Mouse (Mus musculus) midbrain, embryonic 13.5 days (tissue): ENCODE measurements at regions not wholly inside any gene's neighbourhood (a gene's known extent, or its start where the extent isn't known, plus 50 kb on each side); places are given as distances from the start of the nearest gene placed in this dataset.

ENCODE experiments used
- ATAC-seq: fragments of 200-750 bp; cut with Nextera tagmentation; 2 replicates; pipeline ENCODE4 v1.8.0; 2017; ENCODE audit warnings: mild to moderate bottlenecking, moderate TSS enrichment, moderate library complexity
- H3K27ac ChIP-seq: fragments of 300-500 bp; sonication (generic); 2 replicates; pipeline ENCODE4 v1.5.1; 2015; ENCODE audit warnings: inconsistent platforms, mild to moderate bottlenecking, moderate library complexity
- H3K27me3 ChIP-seq: fragments of 300-500 bp; sonication (generic); 2 replicates; pipeline ENCODE4 v1.6.1; 2015; ENCODE audit warnings: mild to moderate bottlenecking, inconsistent platforms
- H3K36me3 ChIP-seq: fragments of 300-500 bp; sonication (generic); 2 replicates; pipeline ENCODE4 v1.6.1; 2015; ENCODE audit warnings: mild to moderate bottlenecking, inconsistent platforms
- H3K4me1 ChIP-seq: fragments of 300-500 bp; sonication (generic); replicated peaks from 2 replicates; pipeline ENCODE4 v1.6.1; 2015; ENCODE audit warnings: inconsistent platforms
- H3K4me2 ChIP-seq: fragments of 300-500 bp; sonication (generic); replicated peaks from 2 replicates; pipeline ENCODE4 v1.6.1; 2015; ENCODE audit warnings: moderate library complexity, mild to moderate bottlenecking, inconsistent platforms
- H3K4me3 ChIP-seq: fragments of 300-500 bp; sonication (generic); replicated peaks from 2 replicates; pipeline ENCODE4 v1.5.1; 2015; ENCODE audit warnings: mild to moderate bottlenecking, inconsistent platforms
- H3K9ac ChIP-seq: fragments of 300-500 bp; sonication (generic); replicated peaks from 2 replicates; pipeline ENCODE4 v1.6.1; 2015; ENCODE audit warnings: mild to moderate bottlenecking, inconsistent platforms
- H3K9me3 ChIP-seq: fragments of 300-500 bp; sonication (generic); 2 replicates; pipeline ENCODE4 v1.6.1; 2016; ENCODE audit warnings: mild to moderate bottlenecking, inconsistent platforms
- WGBS: fragments of 180-500 bp; shearing (Covaris S2); methylation state at CpG from one replicate; pipeline ENCODE4 v1.1.7; 2015; 5-methylcytosine and 5-hydroxymethylcytosine counted together

DNA sequence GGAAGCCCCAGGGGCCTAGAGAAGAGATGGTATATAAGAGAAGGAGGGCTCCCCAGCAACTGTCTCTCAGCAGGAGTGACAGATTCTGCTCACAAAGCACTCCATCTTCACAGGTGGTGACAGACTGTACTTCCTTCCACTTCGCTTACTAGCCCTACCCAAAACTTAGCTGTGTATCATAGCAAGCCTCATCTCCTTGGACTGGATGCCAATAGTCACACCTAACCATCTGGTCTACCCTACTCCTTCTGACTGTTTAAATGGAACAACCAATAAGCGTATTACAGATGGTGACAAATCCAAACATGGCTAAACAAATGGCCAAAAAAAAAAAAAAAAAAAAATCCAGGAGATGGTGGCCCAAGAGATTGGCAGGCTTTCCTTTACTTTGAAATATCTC lies 204.1 kb upstream of the Ppargc1a start:
- Histone ChIP-seq H3K27ac (no peak overlapping the region), H3K9me3 (no peaks in the 10 kb centered on the region), H3K27me3 (no peaks in the 10 kb centered on the region), H3K4me2 (no peak overlapping the region), H3K9ac (no peak overlapping the region), H3K4me1 (no peaks in the 10 kb centered on the region), H3K36me3 (no peaks in the 10 kb centered on the region), H3K4me3 (no peak overlapping the region)
- WGBS = 78% methylated on average over 2 of the region's 2 CpGs
- ATAC-seq = no peak

DNA sequence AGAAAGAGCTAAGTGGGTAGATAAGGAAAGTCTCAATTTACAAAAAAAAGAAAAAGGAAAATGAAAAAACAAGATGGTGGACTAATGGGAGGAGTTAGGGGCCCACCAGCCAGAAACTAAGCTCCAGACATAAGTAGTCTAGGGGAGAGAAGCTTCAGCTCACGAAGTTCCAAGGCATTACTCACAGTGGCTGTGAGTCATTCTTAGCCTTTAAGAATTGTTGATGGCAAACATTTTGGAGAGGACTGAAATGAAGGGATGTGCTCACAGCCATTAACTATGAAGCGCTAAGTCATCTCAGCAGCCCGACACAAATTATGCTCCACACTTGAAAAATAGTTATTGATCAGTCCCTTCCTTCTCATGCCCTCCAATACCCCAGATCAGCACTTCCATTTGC lies 198.6 kb upstream of the Ppargc1a start:
- Histone ChIP-seq H3K4me3 (no peak overlapping the region), H3K27me3 (no peaks in the 10 kb centered on the region), H3K4me1 (no peaks in the 10 kb centered on the region), H3K9ac (no peak overlapping the region), H3K9me3 (no peaks in the 10 kb centered on the region), H3K36me3 (no peaks in the 10 kb centered on the region), H3K27ac (no peak overlapping the region), H3K4me2 (no peak overlapping the region)
- ATAC-seq = no peak
- WGBS = 86% methylated on average over 3 of the region's 3 CpGs

GRCm38 (mm10) chr5:51764416-51764815 lies 196.9 kb upstream of the Ppargc1a start:
- no peak overlapping the region for H3K4me3 ChIP-seq
- no peaks in the 10 kb centered on the region for H3K9me3 ChIP-seq
- H3K4me1 ChIP-seq = no peaks in the 10 kb centered on the region
- no peak for ATAC-seq
- no peak overlapping the region for H3K27ac ChIP-seq
- no peak overlapping the region for H3K9ac ChIP-seq
- H3K36me3 ChIP-seq = no peaks in the 10 kb centered on the region
- H3K4me2 ChIP-seq = no peak overlapping the region
- WGBS = 92% methylated on average over 7 of the region's 7 CpGs
- H3K27me3 ChIP-seq = no peaks in the 10 kb centered on the region

DNA sequence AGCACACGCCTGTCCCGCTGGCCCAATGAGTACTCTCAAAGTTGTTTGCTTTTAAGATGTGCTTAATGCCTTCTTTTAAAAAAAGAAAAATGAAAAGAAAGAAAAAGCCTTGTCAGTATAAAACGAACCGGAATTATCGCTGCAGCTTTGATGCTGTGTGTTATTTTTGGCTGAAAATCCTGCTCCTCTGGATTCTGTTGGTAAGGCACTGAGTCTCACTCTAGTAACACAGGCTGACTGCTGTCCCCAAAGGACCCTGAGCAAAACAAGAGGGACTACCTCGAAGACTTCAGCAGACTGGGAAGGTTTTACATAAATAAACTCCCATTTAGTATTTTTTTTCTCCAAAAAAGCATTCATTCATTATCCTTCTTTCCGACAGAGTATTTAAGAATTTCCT lies 196.1 kb upstream of the Ppargc1a start:
- WGBS = 68% methylated on average over 7 of the region's 7 CpGs
- Histone ChIP-seq H3K4me1 (no peaks in the 10 kb centered on the region), H3K36me3 (no peaks in the 10 kb centered on the region), H3K4me2 (no peak overlapping the region), H3K27me3 (no peaks in the 10 kb centered on the region), H3K4me3 (no peak overlapping the region), H3K27ac (no peak overlapping the region), H3K9me3 (no peaks in the 10 kb centered on the region), H3K9ac (no peak overlapping the region)
- ATAC-seq = no peak

- no peak overlapping the region for H3K9ac ChIP-seq
- no peaks in the 10 kb centered on the region for H3K4me1 ChIP-seq
- no peak for ATAC-seq
- no peak overlapping the region for H3K4me3 ChIP-seq
- WGBS = 63% methylated on average over 3 of the region's 3 CpGs
- no peaks in the 10 kb centered on the region for H3K36me3 ChIP-seq
- H3K9me3 ChIP-seq = no peaks in the 10 kb centered on the region
- no peak overlapping the region for H3K4me2 ChIP-seq
- no peaks in the 10 kb centered on the region for H3K27me3 ChIP-seq
- no peak overlapping the region for H3K27ac ChIP-seq
Measured at GRCm38 (mm10) chr5:51762352-51762751, 194.8 kb upstream of the Ppargc1a start.

DNA sequence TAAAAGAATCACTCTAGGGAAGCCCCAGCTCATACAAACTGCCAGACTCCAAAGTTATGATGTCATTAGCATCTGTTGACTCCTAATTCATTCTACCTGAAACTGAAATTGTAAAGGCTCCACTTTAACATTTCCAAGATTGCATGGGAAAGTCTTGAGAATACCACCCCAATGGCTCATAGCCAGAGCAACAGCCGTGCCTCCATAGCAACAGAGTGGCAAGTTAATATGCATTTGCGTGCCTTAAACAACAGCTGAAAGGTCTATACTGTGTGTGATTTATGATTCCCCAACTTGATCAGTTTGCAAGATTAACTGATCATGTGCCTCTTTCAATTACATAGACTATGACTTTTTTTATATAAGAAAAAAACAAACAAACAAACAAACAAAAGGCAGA lies 190.8 kb upstream of the Ppargc1a start:
- H3K9ac ChIP-seq = no peak overlapping the region

GRCm38 (mm10) chr5:51757864-51758263 lies 190.3 kb upstream of the Ppargc1a start:
- Histone ChIP-seq H3K4me2 (no peak overlapping the region), H3K4me3 (no peak overlapping the region), H3K9ac (no peak overlapping the region), H3K9me3 (no peaks in the 10 kb centered on the region), H3K27me3 (no peaks in the 10 kb centered on the region), H3K4me1 (no peaks in the 10 kb centered on the region), H3K27ac (no peak overlapping the region), H3K36me3 (no peaks in the 10 kb centered on the region)
- 82% methylated on average over 2 of the region's 2 CpGs for WGBS
- no peak for ATAC-seq

More for the DNA sequence above, 190.8 kb upstream of the Ppargc1a start:
- no peak for ATAC-seq
- no peaks in the 10 kb centered on the region for H3K4me1 ChIP-seq
- H3K9me3 ChIP-seq = no peaks in the 10 kb centered on the region
- no peaks in the 10 kb centered on the region for H3K36me3 ChIP-seq
- no peak overlapping the region for H3K4me3 ChIP-seq
- WGBS = 85% methylated on average over 2 of the region's 2 CpGs
- H3K27me3 ChIP-seq = no peaks in the 10 kb centered on the region
- H3K4me2 ChIP-seq = no peak overlapping the region
- no peak overlapping the region for H3K27ac ChIP-seq

DNA sequence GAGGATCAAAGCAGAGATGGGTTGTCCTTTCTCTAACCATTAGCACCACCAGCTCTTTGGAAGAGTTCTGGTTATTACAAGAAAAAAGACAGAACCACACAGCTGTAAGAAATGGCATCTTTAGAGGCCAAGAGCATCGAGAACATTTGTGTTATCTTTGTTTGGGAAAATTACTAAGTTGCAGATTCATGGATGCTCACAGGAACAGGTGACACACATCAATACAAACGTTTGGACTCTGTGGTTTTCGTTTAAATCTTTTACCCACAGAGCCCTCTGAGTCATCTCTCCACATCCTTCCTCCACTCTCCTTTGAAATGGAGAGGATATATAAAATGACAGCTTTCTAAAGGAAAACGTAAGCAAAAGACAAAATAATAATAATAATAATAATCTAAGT lies 184.5 kb upstream of the Ppargc1a start:
- no peak for ATAC-seq
- H3K9ac ChIP-seq = no peak overlapping the region
- WGBS = 85% methylated on average over 4 of the region's 4 CpGs
- no peak overlapping the region for H3K4me3 ChIP-seq
- H3K4me2 ChIP-seq = no peak overlapping the region
- no peaks in the 10 kb centered on the region for H3K27me3 ChIP-seq
- H3K9me3 ChIP-seq = no peaks in the 10 kb centered on the region
- H3K4me1 ChIP-seq = no peaks in the 10 kb centered on the region
- no peaks in the 10 kb centered on the region for H3K36me3 ChIP-seq
- H3K27ac ChIP-seq = no peak overlapping the region

DNA sequence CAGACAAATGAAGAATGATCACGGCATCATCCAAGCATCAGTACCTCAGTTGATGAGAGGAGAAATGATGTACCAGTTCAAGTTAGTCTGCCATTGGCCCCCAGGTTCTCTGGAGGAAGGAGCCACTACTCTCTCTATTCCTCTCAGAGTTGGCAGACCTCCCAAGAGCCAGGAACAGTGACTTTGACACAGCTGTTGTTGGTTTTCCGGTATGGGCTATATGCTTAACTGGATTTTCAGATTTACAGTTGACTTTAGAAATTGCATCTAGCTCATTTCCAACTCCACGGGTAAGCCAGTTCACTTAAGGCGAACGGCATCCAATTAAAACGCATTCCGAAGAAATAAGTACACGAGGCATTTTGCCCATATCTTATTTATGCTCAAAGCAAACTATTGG lies 182.9 kb upstream of the Ppargc1a start:
- no peaks in the 10 kb centered on the region for H3K9me3 ChIP-seq
- no peak overlapping the region for H3K9ac ChIP-seq
- no peaks in the 10 kb centered on the region for H3K4me1 ChIP-seq
- no peaks in the 10 kb centered on the region for H3K27me3 ChIP-seq
- no peak overlapping the region for H3K4me3 ChIP-seq
- H3K36me3 ChIP-seq = no peaks in the 10 kb centered on the region
- no peak overlapping the region for H3K27ac ChIP-seq
- no peak overlapping the region for H3K4me2 ChIP-seq
- WGBS = 93% methylated on average over 8 of the region's 8 CpGs
- ATAC-seq = no peak

DNA sequence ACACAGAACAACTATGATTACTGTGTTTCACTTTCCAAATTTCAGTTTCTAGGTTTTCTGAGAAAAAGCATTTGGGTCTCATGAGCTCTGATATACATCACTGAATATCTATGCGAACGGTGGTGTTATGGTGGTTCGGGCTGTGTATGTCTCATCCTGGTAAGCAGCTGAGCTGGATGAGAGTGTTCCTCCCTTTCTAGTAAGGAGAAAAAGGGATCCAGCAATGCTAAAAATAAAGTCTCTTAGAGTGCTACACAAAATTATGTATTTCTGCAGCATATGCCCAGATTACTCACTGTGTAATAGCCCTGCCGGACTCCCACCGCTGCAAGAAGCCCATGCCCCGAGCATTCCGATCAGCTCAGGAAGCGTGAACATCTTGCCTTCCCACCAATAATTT lies 173.4 kb upstream of the Ppargc1a start:
- H3K4me3 ChIP-seq = no peak overlapping the region
- ATAC-seq = no peak

GRCm38 (mm10) chr5:51730241-51730640 lies 162.7 kb upstream of the Ppargc1a start:
- no peak for ATAC-seq
- Histone ChIP-seq H3K9me3 (no peaks in the 10 kb centered on the region), H3K4me3 (no peak overlapping the region), H3K4me2 (no peak overlapping the region), H3K4me1 (no peaks in the 10 kb centered on the region), H3K27ac (no peak overlapping the region), H3K9ac (no peak overlapping the region), H3K36me3 (no peaks in the 10 kb centered on the region), H3K27me3 (no peaks in the 10 kb centered on the region)
- WGBS = 29% methylated on average over 1 of the region's 1 CpGs

More for the DNA sequence above, 173.4 kb upstream of the Ppargc1a start:
- H3K27me3 ChIP-seq = no peaks in the 10 kb centered on the region
- no peak overlapping the region for H3K9ac ChIP-seq
- no peak overlapping the region for H3K4me2 ChIP-seq
- H3K27ac ChIP-seq = no peak overlapping the region
- WGBS = 92% methylated on average over 8 of the region's 8 CpGs
- H3K9me3 ChIP-seq = no peaks in the 10 kb centered on the region
- no peaks in the 10 kb centered on the region for H3K4me1 ChIP-seq
- H3K36me3 ChIP-seq = no peaks in the 10 kb centered on the region

GRCm38 (mm10) chr5:51729771-51730170 lies 162.2 kb upstream of the Ppargc1a start:
- Histone ChIP-seq H3K4me2 (no peak overlapping the region), H3K27me3 (no peaks in the 10 kb centered on the region), H3K9me3 (no peaks in the 10 kb centered on the region), H3K36me3 (no peaks in the 10 kb centered on the region), H3K9ac (no peak overlapping the region), H3K27ac (no peak overlapping the region), H3K4me3 (no peak overlapping the region), H3K4me1 (no peaks in the 10 kb centered on the region)
- no peak for ATAC-seq
- 85% methylated on average over 1 of the region's 1 CpGs for WGBS

- Histone ChIP-seq H3K9ac (no peak overlapping the region), H3K4me1 (no peaks in the 10 kb centered on the region), H3K9me3 (no peaks in the 10 kb centered on the region), H3K4me2 (no peak overlapping the region), H3K27me3 (no peaks in the 10 kb centered on the region), H3K36me3 (no peaks in the 10 kb centered on the region), H3K27ac (no peak overlapping the region), H3K4me3 (no peak overlapping the region)
- ATAC-seq = no peak
Measured at GRCm38 (mm10) chr5:51726762-51727161, 159.2 kb upstream of the Ppargc1a start.
